Comparison of ENCODE assay signal across 23 mouse cellular contexts in the genomic region with DNA sequence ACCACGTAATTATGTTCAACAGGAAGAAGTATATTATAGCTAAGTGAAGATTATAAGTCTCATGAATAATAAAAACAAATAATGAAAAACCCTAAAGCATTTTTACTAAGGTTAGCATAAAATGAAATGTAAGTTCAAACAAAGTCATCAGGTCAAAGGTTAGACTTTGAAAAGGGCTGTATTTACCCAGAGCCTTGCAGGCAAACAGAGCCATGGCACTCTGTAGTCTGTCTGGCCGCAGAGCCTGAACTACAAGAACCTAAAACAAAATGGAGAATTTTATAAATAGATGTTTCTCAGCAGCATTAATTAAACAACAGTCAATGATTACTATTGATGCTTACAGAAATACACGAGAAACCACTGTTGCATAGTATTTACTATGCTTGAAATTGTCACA.
"Had no signal": no experiment of that assay in that cellular context is flagged by ENCODE, and none has a peak within 500 bp of the region (broad histone marks: within the 10 kb centered on the region; RNA-seq: fewer than 3 reads in every experiment).

No protein-coding gene starts in this region.

- H3K36me3 ChIP-seq: limb, embryonic 15.5 days had no signal

- DNase-seq: gastrocnemius, postnatal 14 days; gastrocnemius, postnatal 36 days; heart, adult 18-20 months; heart, postnatal 10 days; kidney, adult 11 months; kidney, adult 2 months; kidney, adult 9 months; kidney, postnatal 14 days; kidney, postnatal 36 days; layer of hippocampus, adult 9-11 months; layer of hippocampus, postnatal 36 days; left cerebral cortex, postnatal 4 days had no signal

- H3K27ac ChIP-seq: heart, embryonic 10.5 days; hindbrain, embryonic 13.5 days; hindbrain, embryonic 15.5 days; hindbrain, postnatal 0 days; kidney, embryonic 15.5 days; kidney, postnatal 0 days; limb, embryonic 13.5 days; limb, embryonic 15.5 days; liver, embryonic 14.5 days had no signal

- H3K4me2 ChIP-seq: heart, embryonic 12.5 days; hindbrain, embryonic 13.5 days; hindbrain, embryonic 15.5 days; kidney, embryonic 15.5 days; limb, embryonic 13.5 days; limb, embryonic 15.5 days had no signal

- ATAC-seq: hindbrain, postnatal 0 days; intestine, embryonic 16.5 days had no signal

- H3K9me3 ChIP-seq: heart, embryonic 10.5 days; heart, embryonic 12.5 days; hindbrain, embryonic 13.5 days; hindbrain, embryonic 15.5 days; kidney, embryonic 15.5 days; limb, embryonic 13.5 days; limb, embryonic 15.5 days had no signal

- H3K9ac ChIP-seq: heart, embryonic 12.5 days; hindbrain, embryonic 13.5 days; hindbrain, embryonic 15.5 days; kidney, embryonic 15.5 days; limb, embryonic 13.5 days; limb, embryonic 15.5 days; liver, embryonic 14.5 days had no signal

- H3K4me1 ChIP-seq: heart, embryonic 10.5 days; heart, embryonic 12.5 days; hindbrain, embryonic 13.5 days; hindbrain, embryonic 15.5 days; kidney, embryonic 15.5 days; limb, embryonic 13.5 days; limb, embryonic 15.5 days had no signal

- H3K4me3 ChIP-seq: heart, embryonic 10.5 days; heart, embryonic 12.5 days; hindbrain, embryonic 13.5 days; hindbrain, embryonic 15.5 days; kidney, embryonic 15.5 days; limb, embryonic 13.5 days; limb, embryonic 15.5 days had no signal

- H3K27me3 ChIP-seq: heart, embryonic 12.5 days; hindbrain, embryonic 13.5 days; hindbrain, embryonic 15.5 days; kidney, embryonic 15.5 days; limb, embryonic 13.5 days; limb, embryonic 15.5 days had no signal
